Mouse (Mus musculus) limb, embryonic 14.5 days (tissue): ENCODE data around the gene Strn. TPM values are rescaled to one million over a fixed set of nuclear protein-coding genes. Genes with fewer than 3 reads are reported as not detected.

Experiments
- ATAC-seq: fragments of 200-750 bp; cut with Nextera tagmentation; 2 replicates; pipeline ENCODE4 v1.8.0; 2017; ENCODE audit warnings: low read depth, moderate number of reproducible peaks, moderate TSS enrichment; ENCODE audit not compliant: low FRiP score
- DNase-seq: peaks from one replicate; pipeline ENCODE4 v3.0.0-alpha.2; 2015; ENCODE audit warnings: low spot score
- H3K27ac ChIP-seq: fragments of 300-500 bp; sonication (generic); replicated peaks from 2 replicates; pipeline ENCODE4 v1.5.1; 2014; ENCODE audit warnings: low read depth, mild to moderate bottlenecking, low read length, moderate library complexity, mixed read lengths
- H3K27me3 ChIP-seq: fragments of 300-500 bp; sonication (generic); 2 replicates; pipeline ENCODE4 v1.6.1; 2014; ENCODE audit warnings: low read length, mixed read lengths; ENCODE audit not compliant: control insufficient read depth, insufficient read depth
- H3K36me3 ChIP-seq: fragments of 300-500 bp; sonication (generic); 2 replicates; pipeline ENCODE4 v1.6.1; 2014; ENCODE audit warnings: mild to moderate bottlenecking, low read length, moderate library complexity, mixed read lengths; ENCODE audit not compliant: control insufficient read depth, insufficient read depth
- H3K4me1 ChIP-seq: fragments of 300-500 bp; sonication (generic); 2 replicates; pipeline ENCODE4 v1.6.1; 2014; ENCODE audit warnings: antibody characterized with exemption, low read length, mixed read lengths; ENCODE audit not compliant: control insufficient read depth, insufficient read depth
- H3K4me2 ChIP-seq: fragments of 300-500 bp; sonication (generic); replicated peaks from 2 replicates; pipeline ENCODE4 v1.6.1; 2014; ENCODE audit warnings: low read depth, mild to moderate bottlenecking, low read length, moderate library complexity; ENCODE audit not compliant: severe bottlenecking
- H3K4me3 ChIP-seq: fragments of 300-500 bp; sonication (generic); replicated peaks from 2 replicates; pipeline ENCODE4 v1.5.1; 2014; ENCODE audit warnings: low read length
- H3K9ac ChIP-seq: fragments of 300-500 bp; sonication (generic); 2 replicates; pipeline ENCODE4 v1.6.1; 2014; ENCODE audit warnings: mild to moderate bottlenecking, low read depth, low read length, moderate library complexity; ENCODE audit not compliant: severe bottlenecking
- H3K9me3 ChIP-seq: fragments of 300-500 bp; sonication (generic); 2 replicates; pipeline ENCODE4 v1.6.1; 2016; ENCODE audit warnings: low read length; ENCODE audit not compliant: control insufficient read depth
- POLR2A ChIP-seq: fragments of 200-500 bp; IDR thresholded peaks from 2 replicates; pipeline ENCODE4 v1.8.0; 2012; ENCODE audit warnings: inconsistent platforms, mild to moderate bottlenecking, moderate library complexity, borderline replicate concordance; ENCODE audit not compliant: insufficient read depth, insufficient read length; ENCODE audit errors: extremely low read depth
- WGBS: fragments of 180-500 bp; shearing (Covaris S2); extraction: QIAGEN DNeasy Blood & Tissue Kit; methylation state at CpG from one replicate; pipeline ENCODE4 v1.1.7; 2014; 5-methylcytosine and 5-hydroxymethylcytosine counted together
- polyA plus RNA-seq, 2 experiments: library from polyadenylated mRNA; depleted of rRNA in 1 of 2; stranded (reverse) in 1 of 2; unstranded in 1 of 2; fragments of >200 nt; fragmentation: Nextera tagmentation in 1 of 2; extraction: Ambion mirVana in 1 of 2; gene quantifications; 2 replicates each; pipeline versions ENCODE4 v1.2.1 to v1.2.3; 2012 to 2014

Gene Strn
- polyA plus RNA-seq, 2 experiments: 7.2 to 8.5 TPM

DNA sequence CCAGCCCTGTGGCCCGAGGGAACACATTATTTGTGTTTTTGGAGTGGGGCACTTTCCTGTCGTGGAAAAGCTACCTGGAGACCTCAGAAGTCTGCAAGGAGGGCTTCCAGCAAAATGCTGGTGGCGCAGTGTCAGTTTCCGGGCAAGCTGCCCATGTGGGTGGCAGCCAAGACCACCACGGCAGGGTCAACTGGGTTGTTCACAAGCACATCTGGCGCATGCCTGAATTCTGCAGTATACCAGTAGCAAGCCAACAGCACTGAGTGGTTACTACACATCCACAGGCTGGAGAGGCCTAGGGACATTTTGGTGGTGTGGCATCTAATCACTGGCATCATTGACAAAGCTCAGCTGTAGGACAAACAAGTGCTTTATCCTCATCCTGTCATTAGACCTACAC lies 97.9 kb downstream of the Strn start:
- H3K36me3 ChIP-seq: no peaks in the 10 kb centered on the region
- WGBS: 59% methylated on average over 6 of the region's 6 CpGs
- ATAC-seq (no peak), DNase-seq (peak; percentile 31)
- no peak overlapping the region for H3K9ac ChIP-seq
- H3K4me1 ChIP-seq: peaks cover 4% of the 10 kb centered on the region
- H3K9me3 ChIP-seq: no peaks in the 10 kb centered on the region
- no peak overlapping the region for H3K4me3 ChIP-seq
- H3K27me3 ChIP-seq: no peaks in the 10 kb centered on the region
- H3K27ac ChIP-seq: 0 out of 2 replicates have a peak overlapping the region, but pooled peaks have one; percentile 19
- H3K4me2 ChIP-seq: no peak overlapping the region
- TF ChIP-seq POLR2A: no peak

DNA sequence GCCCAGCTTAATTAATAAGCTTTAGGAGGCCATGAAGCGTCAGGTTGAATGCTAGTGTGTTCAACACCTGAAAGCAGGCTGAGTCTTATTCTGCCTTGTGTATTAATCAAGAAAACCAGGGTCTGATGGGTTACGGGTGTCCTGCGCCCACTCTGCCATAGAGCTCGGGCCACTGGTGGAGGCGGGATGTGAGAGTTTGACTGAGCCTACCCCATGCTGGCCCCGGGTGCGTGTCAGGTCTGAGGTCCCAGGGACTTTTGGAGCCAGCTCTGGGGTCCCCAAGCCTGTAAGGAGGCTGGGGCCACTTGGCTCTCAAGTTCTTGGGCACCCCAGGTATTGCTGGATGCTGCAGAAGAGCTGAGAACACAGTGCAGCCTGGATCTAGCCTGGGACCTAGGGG lies 99.9 kb downstream of the Strn start:
- DNase-seq (no peak), ATAC-seq (no peak)
- Histone ChIP-seq H3K9ac (no peak overlapping the region), H3K36me3 (no peaks in the 10 kb centered on the region), H3K27ac (no peak overlapping the region), H3K27me3 (no peaks in the 10 kb centered on the region), H3K9me3 (no peaks in the 10 kb centered on the region), H3K4me3 (no peak overlapping the region), H3K4me2 (no peak overlapping the region), H3K4me1 (peaks cover 4% of the 10 kb centered on the region)
- no peak for TF ChIP-seq POLR2A
- 94% methylated on average over 7 of the region's 7 CpGs for WGBS

DNA sequence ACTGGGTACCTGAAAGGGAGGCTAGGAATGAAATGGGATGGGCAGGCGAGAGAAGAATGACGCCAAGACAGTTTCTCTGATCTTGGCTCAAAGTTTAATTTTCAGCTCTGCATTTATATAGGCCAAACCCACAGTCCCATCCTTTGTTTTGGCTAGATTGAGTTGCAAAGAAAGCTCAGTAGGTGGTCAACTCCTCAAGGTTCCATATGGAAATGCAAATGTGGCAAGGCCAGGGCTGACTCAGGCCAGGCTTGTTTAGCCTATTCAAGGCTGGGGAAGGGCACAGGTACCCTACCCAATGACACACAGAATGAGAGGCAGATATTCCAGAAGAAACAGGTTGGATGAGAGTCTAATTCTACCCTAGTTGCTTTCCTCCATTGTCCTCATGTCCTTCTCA lies 101.4 kb downstream of the Strn start:
- no peak overlapping the region for H3K9ac ChIP-seq
- DNase-seq (no peak), ATAC-seq (no peak)
- no peak for TF ChIP-seq POLR2A
- H3K27me3 ChIP-seq: no peaks in the 10 kb centered on the region
- H3K36me3 ChIP-seq: no peaks in the 10 kb centered on the region
- H3K27ac ChIP-seq: no peak overlapping the region
- peaks cover 4% of the 10 kb centered on the region for H3K4me1 ChIP-seq
- no peaks in the 10 kb centered on the region for H3K9me3 ChIP-seq
- H3K4me3 ChIP-seq: no peak overlapping the region
- 78% methylated on average over 2 of the region's 2 CpGs for WGBS
- H3K4me2 ChIP-seq: no peak overlapping the region

DNA sequence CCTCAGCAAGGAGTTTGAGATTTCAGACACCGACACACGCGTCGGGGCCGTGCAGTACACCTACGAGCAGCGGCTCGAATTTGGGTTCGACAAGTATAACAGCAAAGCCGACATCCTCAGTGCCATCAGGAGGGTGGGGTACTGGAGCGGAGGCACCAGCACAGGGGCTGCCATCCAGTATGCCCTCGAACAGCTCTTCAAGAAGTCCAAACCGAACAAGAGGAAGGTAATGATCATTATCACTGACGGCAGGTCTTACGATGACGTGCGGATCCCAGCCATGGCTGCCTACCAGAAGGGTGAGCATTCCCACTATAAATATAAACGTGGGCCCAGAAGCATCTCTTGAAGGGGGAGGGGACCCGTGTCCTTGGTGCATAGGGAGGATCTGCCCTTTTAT lies 112.1 kb downstream of the Strn start:
- ATAC-seq: no peak
- H3K4me1 ChIP-seq: no peaks in the 10 kb centered on the region
- WGBS: 95% methylated on average over 19 of the region's 19 CpGs

DNA sequence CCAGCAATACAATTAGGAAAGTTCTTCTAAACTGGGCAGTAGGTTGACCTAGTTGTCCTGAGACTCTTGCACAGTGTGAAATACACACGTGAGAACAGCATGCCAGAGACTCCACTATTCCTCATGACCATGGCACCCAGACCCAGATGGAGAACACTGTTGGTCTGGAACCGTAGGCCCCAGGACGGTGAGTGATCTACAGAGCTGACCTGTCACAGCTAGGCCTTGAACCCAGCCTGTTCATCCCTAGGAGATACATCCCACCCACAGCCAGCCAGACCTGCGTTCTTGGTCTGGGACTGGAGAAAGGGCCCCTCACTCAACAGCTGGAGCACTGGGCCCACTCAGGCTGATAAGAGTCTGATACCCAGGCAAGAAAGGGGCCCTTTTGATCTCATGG lies 115.1 kb downstream of the Strn start:
- Histone ChIP-seq H3K27me3 (no peaks in the 10 kb centered on the region), H3K4me2 (no peak overlapping the region), H3K9ac (no peak overlapping the region), H3K9me3 (no peaks in the 10 kb centered on the region), H3K4me1 (no peaks in the 10 kb centered on the region), H3K36me3 (no peaks in the 10 kb centered on the region), H3K27ac (no peak overlapping the region), H3K4me3 (no peak overlapping the region)
- TF ChIP-seq POLR2A: no peak
- 89% methylated on average over 4 of the region's 4 CpGs for WGBS
- ATAC-seq: no peak
- DNase-seq: no peak

More for the DNA sequence above, 112.1 kb downstream of the Strn start:
- Histone ChIP-seq H3K9me3 (no peaks in the 10 kb centered on the region), H3K27me3 (no peaks in the 10 kb centered on the region), H3K4me2 (no peak overlapping the region), H3K36me3 (no peaks in the 10 kb centered on the region), H3K9ac (no peak overlapping the region), H3K4me3 (no peak overlapping the region), H3K27ac (no peak overlapping the region)
- TF ChIP-seq POLR2A: no peak
- no peak for DNase-seq

DNA sequence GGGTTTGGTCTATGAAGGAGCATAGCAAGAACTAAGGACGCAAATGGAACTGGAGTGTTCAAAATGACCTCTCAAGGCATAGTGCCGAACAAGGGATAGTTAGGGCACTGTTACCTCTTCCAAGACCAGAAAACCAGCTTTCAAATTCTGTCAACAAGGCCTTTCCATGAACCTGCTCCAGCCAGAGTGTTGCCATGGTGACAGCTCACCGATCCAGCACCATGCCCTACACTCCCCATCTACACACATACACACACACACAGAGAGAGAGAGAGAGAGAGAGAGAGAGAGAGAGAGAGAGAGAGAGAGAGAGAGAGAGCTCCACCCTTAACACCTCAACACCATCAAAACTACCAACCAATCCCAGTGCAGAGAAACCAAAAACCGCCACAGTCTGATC lies 116.3 kb downstream of the Strn start:
- Histone ChIP-seq H3K27me3 (no peaks in the 10 kb centered on the region), H3K4me3 (no peak overlapping the region), H3K9me3 (no peaks in the 10 kb centered on the region), H3K4me1 (no peaks in the 10 kb centered on the region), H3K27ac (no peak overlapping the region), H3K4me2 (no peak overlapping the region), H3K9ac (no peak overlapping the region), H3K36me3 (no peaks in the 10 kb centered on the region)
- TF ChIP-seq POLR2A: no peak
- DNase-seq (no peak), ATAC-seq (no peak)
- WGBS: 90% methylated on average over 4 of the region's 4 CpGs
